Mouse (Mus musculus) small intestine, adult 2 months (tissue): ENCODE data around the gene Hoxb4. TPM values are rescaled to one million over a fixed set of nuclear protein-coding genes. Genes with fewer than 3 reads are reported as not detected.
A peak's percentile ranks its signal among the peaks of the same experiment; 100 is the strongest.

Experiments used
- H3K27ac ChIP-seq: fragments of 200-500 bp; 2 replicates; pipeline ENCODE4 v1.5.1; 2012; ENCODE audit warnings: low read depth, low read length, control low read depth, inconsistent platforms; ENCODE audit not compliant: insufficient read depth
- H3K27me3 ChIP-seq: fragments of 200-500 bp; 2 replicates; pipeline ENCODE4 v1.6.1; 2012; ENCODE audit warnings: mild to moderate bottlenecking, moderate library complexity, low read length, inconsistent platforms; ENCODE audit not compliant: control insufficient read depth, insufficient read depth
- H3K36me3 ChIP-seq: fragments of 200-500 bp; 2 replicates; pipeline ENCODE4 v1.6.1; 2012; ENCODE audit warnings: mild to moderate bottlenecking, low read length, control low read depth, inconsistent platforms; ENCODE audit not compliant: control insufficient read depth, insufficient read depth
- H3K4me1 ChIP-seq: fragments of 200-500 bp; 2 replicates; pipeline ENCODE4 v1.6.1; 2012; ENCODE audit warnings: low read length, inconsistent platforms, mixed read lengths; ENCODE audit not compliant: control insufficient read depth, insufficient read depth, insufficient read length
- H3K4me3 ChIP-seq: fragments of 200-500 bp; 2 replicates; pipeline ENCODE4 v1.5.1; 2012; ENCODE audit warnings: low read depth, mild to moderate bottlenecking, control low read depth, inconsistent platforms, low read length, moderate library complexity
- CTCF ChIP-seq: fragments of 200-500 bp; IDR thresholded peaks from 2 replicates; pipeline ENCODE4 v1.5.1; 2012; ENCODE audit warnings: low read depth, mild to moderate bottlenecking, control low read depth, inconsistent platforms, low read length, moderate library complexity, mixed read lengths; ENCODE audit not compliant: insufficient replicate concordance, insufficient read length; ENCODE audit errors: extremely low read depth
- POLR2A ChIP-seq: fragments of 200-500 bp; IDR thresholded peaks from 2 replicates; pipeline ENCODE4 v1.6.1; 2012; ENCODE audit warnings: low read depth, mild to moderate bottlenecking, control low read depth, inconsistent platforms, low read length, moderate library complexity
- WGBS: fragments of 180-500 bp; shearing (Covaris S2); methylation state at CpG from one replicate; pipeline ENCODE4 v1.1.7; 2018; 5-methylcytosine and 5-hydroxymethylcytosine counted together
- polyA plus RNA-seq: library from polyadenylated mRNA; depleted of rRNA; stranded (reverse); fragments of >200 nt; gene quantifications from 2 replicates; pipeline ENCODE4 v1.2.3, GENCODE M21; 2012; rRNA removed

The Hoxb4 gene
- polyA plus RNA-seq, result 1.4 and 2.9 TPM in 2 replicates

GRCm38 (mm10) chr11:96317608-96318367, at the start of gene Hoxb4:
Hoxb4 (plus strand) TSS chr11:96318267.
- Histone ChIP-seq H3K4me3 (peak within 1 kb of the TSS; percentile 70), H3K4me1 (peaks cover 5% of the 10 kb centered on the region; the same call in 1 of the 2 replicates), H3K36me3 (peaks cover 2% of the 10 kb centered on the region; the same call in 1 of the 2 replicates), H3K27me3 (peaks cover 41% of the 10 kb centered on the region), H3K27ac (peak within 1 kb of the TSS; percentile 75)
- TF ChIP-seq POLR2A (no peak), CTCF (no peak)
- WGBS, result 23% methylated on average over 28 of the region's 28 CpGs

- 3% methylated on average over 19 of the region's 19 CpGs for WGBS
- H3K27me3 ChIP-seq, result peaks cover 88% of the 10 kb centered on the region
Observed at GRCm38 (mm10) chr11:96269869-96270268, 48.2 kb upstream of the Hoxb4 start.

GRCm38 (mm10) chr11:96270996-96271540, 47.0 kb upstream of the Hoxb4 start, which contains the start of gene Hoxb9:
Hoxb9 (plus strand) TSS chr11:96271457.
- 0 out of 2 replicates have a peak, but pooled peaks cover 2% of the 10 kb centered on the region for H3K4me1 ChIP-seq
- no peak for TF ChIP-seq POLR2A
- 2% methylated on average over 40 of the region's 40 CpGs for WGBS
- no peak within 1 kb of the TSS for H3K27ac ChIP-seq
- H3K4me3 ChIP-seq, result peak within 1 kb of the TSS; percentile 44
- no peaks in the 10 kb centered on the region for H3K36me3 ChIP-seq
- H3K27me3 ChIP-seq, result peaks cover 88% of the 10 kb centered on the region

More at GRCm38 (mm10) chr11:96269869-96270268, 48.2 kb upstream of the Hoxb4 start:
- Histone ChIP-seq H3K4me1 (0 out of 2 replicates have a peak, but pooled peaks cover 2% of the 10 kb centered on the region), H3K36me3 (no peaks in the 10 kb centered on the region), H3K4me3 (no peak overlapping the region), H3K27ac (no peak overlapping the region)
- TF ChIP-seq POLR2A, result no peak

- no peaks in the 10 kb centered on the region for H3K36me3 ChIP-seq
- TF ChIP-seq CTCF (no peak), POLR2A (no peak)
- under 1% methylated on average over 52 of the region's 52 CpGs for WGBS
- H3K4me1 ChIP-seq, result 0 out of 2 replicates have a peak, but pooled peaks cover 2% of the 10 kb centered on the region
- peak overlapping the region; percentile 44 for H3K4me3 ChIP-seq
- H3K27me3 ChIP-seq, result peaks cover 87% of the 10 kb centered on the region
- H3K27ac ChIP-seq, result no peak overlapping the region
Observed at GRCm38 (mm10) chr11:96271541-96272011, 46.5 kb upstream of the Hoxb4 start.

- peaks cover 2% of the 10 kb centered on the region; the same call in 1 of the 2 replicates for H3K4me1 ChIP-seq
- H3K27me3 ChIP-seq, result peaks cover 89% of the 10 kb centered on the region
- peak overlapping the region; percentile 44; the same call in 1 of the 2 replicates for H3K4me3 ChIP-seq
- no peaks in the 10 kb centered on the region for H3K36me3 ChIP-seq
- WGBS, result 4% methylated on average over 58 of the region's 58 CpGs
- H3K27ac ChIP-seq, result no peak overlapping the region
- TF ChIP-seq CTCF, result no peak
- TF ChIP-seq POLR2A, result no peak
Observed at GRCm38 (mm10) chr11:96272024-96272921, 45.8 kb upstream of the Hoxb4 start.

- Histone ChIP-seq H3K36me3 (no peaks in the 10 kb centered on the region), H3K4me3 (no peak overlapping the region), H3K27ac (no peak overlapping the region), H3K27me3 (peaks cover 93% of the 10 kb centered on the region), H3K4me1 (peaks cover 4% of the 10 kb centered on the region; the same call in 1 of the 2 replicates)
- WGBS, result 20% methylated on average over 10 of the region's 10 CpGs
- TF ChIP-seq CTCF (no peak), POLR2A (no peak)
Observed at GRCm38 (mm10) chr11:96274428-96274827, 43.6 kb upstream of the Hoxb4 start.
